Mouse (Mus musculus): ENCODE measurements around the gene Calhm6. TPM values are rescaled to one million over a fixed set of nuclear protein-coding genes. Genes with fewer than 3 reads are reported as not detected.

Calhm6 gene
- polyA plus RNA-seq, 1 experiment from 2014 or later, result 0.62 TPM

DNA sequence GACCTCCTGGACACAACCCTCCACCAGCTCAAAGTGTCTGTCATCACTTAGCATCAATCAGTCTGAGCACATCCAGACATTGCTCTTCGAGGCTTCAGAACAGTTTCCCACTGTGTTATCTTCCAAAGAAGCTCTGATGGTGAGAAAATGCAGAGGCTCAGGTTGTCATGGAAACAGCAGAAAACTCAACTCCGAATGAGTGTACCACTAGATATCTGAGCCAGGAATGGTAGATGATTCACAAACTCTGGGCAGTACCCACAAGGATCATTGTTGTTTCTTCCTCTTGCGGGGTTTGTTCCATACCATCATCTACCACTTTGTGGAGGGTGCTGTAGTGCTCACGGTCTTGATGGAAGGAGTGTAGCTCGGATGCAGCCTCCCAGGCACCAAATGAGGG is 35.9 kb downstream of the Calhm6 start:
- no peak overlapping the region for H3K4me3 ChIP-seq
- H3K9me3 ChIP-seq, result no peaks in the 10 kb centered on the region
- no peak overlapping the region for H3K27ac ChIP-seq (replicated peaks)
- H3K27me3 ChIP-seq (replicated peaks; ENCODE audit: low read depth, poor library complexity, severe bottlenecking), result no peaks in the 10 kb centered on the region
- DNase-seq (ENCODE audit: low spot score), result no peak
- 84% methylated on average over 5 of the region's 5 CpGs for WGBS
- no peaks in the 10 kb centered on the region for H3K36me3 ChIP-seq (replicated peaks)
- peaks cover 12% of the 10 kb centered on the region for H3K4me1 ChIP-seq

- no peak overlapping the region for H3K27ac ChIP-seq (replicated peaks)
- H3K4me3 ChIP-seq, result no peak overlapping the region
- no peaks in the 10 kb centered on the region for H3K36me3 ChIP-seq (replicated peaks)
- no peaks in the 10 kb centered on the region for H3K27me3 ChIP-seq (replicated peaks; ENCODE audit: low read depth, poor library complexity, severe bottlenecking)
- no peak for DNase-seq (ENCODE audit: low spot score)
- H3K9me3 ChIP-seq, result no peaks in the 10 kb centered on the region
- 0 out of 2 replicates have a peak, but pooled peaks cover 2% of the 10 kb centered on the region for H3K4me1 ChIP-seq
- 90% methylated on average over 1 of the region's 1 CpGs for WGBS
Observed at GRCm38 (mm10) chr10:34090481-34090880, 37.3 kb downstream of the Calhm6 start.

GRCm38 (mm10) chr10:34089517-34089916 is 38.3 kb downstream of the Calhm6 start:
- DNase-seq (ENCODE audit: low spot score), result no peak
- H3K27me3 ChIP-seq (replicated peaks; ENCODE audit: low read depth, poor library complexity, severe bottlenecking), result no peaks in the 10 kb centered on the region
- H3K9me3 ChIP-seq, result no peaks in the 10 kb centered on the region
- H3K4me3 ChIP-seq, result no peak overlapping the region
- H3K4me1 ChIP-seq, result no peaks in the 10 kb centered on the region
- WGBS, result 66% methylated on average over 3 of the region's 3 CpGs
- H3K36me3 ChIP-seq (replicated peaks), result no peaks in the 10 kb centered on the region
- H3K27ac ChIP-seq (replicated peaks), result no peak overlapping the region

DNA sequence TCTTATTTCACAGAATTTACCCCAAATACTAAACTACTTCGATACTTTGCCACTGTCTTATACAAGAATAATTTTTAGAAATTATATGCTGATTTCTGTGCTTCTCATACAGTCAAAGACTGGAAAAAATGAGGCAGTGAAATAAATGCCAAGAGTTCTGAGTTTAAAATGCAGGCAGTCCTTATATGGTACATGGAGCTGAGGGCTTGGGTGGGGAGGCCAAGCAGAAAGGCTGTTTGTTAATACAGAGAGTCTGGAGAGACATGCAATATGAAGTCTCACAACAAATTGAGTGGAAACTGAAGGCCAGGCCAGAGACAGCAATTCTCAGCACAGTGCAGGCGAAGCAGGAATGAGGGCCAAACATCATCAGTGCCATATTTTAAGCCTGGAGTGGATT is 39.3 kb downstream of the Calhm6 start:
- Histone ChIP-seq H3K27me3 (replicated peaks; ENCODE audit: low read depth, poor library complexity, severe bottlenecking) (no peaks in the 10 kb centered on the region), H3K4me1 (no peaks in the 10 kb centered on the region), H3K27ac (replicated peaks) (no peak overlapping the region), H3K9me3 (no peaks in the 10 kb centered on the region), H3K36me3 (replicated peaks) (no peaks in the 10 kb centered on the region), H3K4me3 (no peak overlapping the region)
- no peak for DNase-seq (ENCODE audit: low spot score)
- WGBS, result 85% methylated on average over 2 of the region's 2 CpGs

- Histone ChIP-seq H3K27me3 (replicated peaks; ENCODE audit: low read depth, poor library complexity, severe bottlenecking) (no peaks in the 10 kb centered on the region), H3K36me3 (replicated peaks) (no peaks in the 10 kb centered on the region), H3K9me3 (no peaks in the 10 kb centered on the region), H3K4me3 (no peak overlapping the region), H3K4me1 (no peaks in the 10 kb centered on the region), H3K27ac (replicated peaks) (no peak overlapping the region)
- DNase-seq (ENCODE audit: low spot score), result no peak
- 92% methylated on average over 1 of the region's 1 CpGs for WGBS
Observed at GRCm38 (mm10) chr10:34086514-34086913, 41.3 kb downstream of the Calhm6 start.

Other genes with a start within 250 kb of the Calhm6 start
- 0.04 and 0.07 TPM in 2 replicates for gene Rsph4a, start 222.9 kb downstream of the Calhm6 start, polyA plus RNA-seq (2016; fragmentation: Nextera tagmentation; extraction: Ambion mirVana)
- 22.8 and 23.0 TPM in 2 replicates for gene Zup1, start 176.7 kb downstream of the Calhm6 start, polyA plus RNA-seq (2016; fragmentation: Nextera tagmentation; extraction: Ambion mirVana)
- gene Rwdd1, start 108.4 kb downstream of the Calhm6 start, polyA plus RNA-seq (2016; fragmentation: Nextera tagmentation; extraction: Ambion mirVana), result 149 and 153 TPM in 2 replicates
- not detected in 2 replicates for gene Trappc3l, start 90.4 kb downstream of the Calhm6 start, polyA plus RNA-seq (2016; fragmentation: Nextera tagmentation; extraction: Ambion mirVana)
- not detected in 2 replicates for gene Calhm4, start 83.7 kb downstream of the Calhm6 start, polyA plus RNA-seq (2016; fragmentation: Nextera tagmentation; extraction: Ambion mirVana)
- gene Calhm5, start 31.5 kb downstream of the Calhm6 start, polyA plus RNA-seq (2016; fragmentation: Nextera tagmentation; extraction: Ambion mirVana), result 0.11 and 0.12 TPM in 2 replicates
- gene Dse, start 79.7 kb upstream of the Calhm6 start, polyA plus RNA-seq (2016; fragmentation: Nextera tagmentation; extraction: Ambion mirVana), result 29.1 and 33.6 TPM in 2 replicates
- 67.9 and 70.5 TPM in 2 replicates for gene Tspyl1, start 154.2 kb upstream of the Calhm6 start, polyA plus RNA-seq (2016; fragmentation: Nextera tagmentation; extraction: Ambion mirVana)
- 37.3 and 37.9 TPM in 2 replicates for gene Tspyl4, start 169.5 kb upstream of the Calhm6 start, polyA plus RNA-seq (2016; fragmentation: Nextera tagmentation; extraction: Ambion mirVana)